Mouse (Mus musculus): ENCODE measurements at regions not wholly inside any gene's neighbourhood (a gene's known extent, or its start where the extent isn't known, plus 50 kb on each side); places are given as distances from the start of the nearest gene placed in this dataset.
"Not testable (repeated sequence)": the region's sequence is repeated elsewhere in the genome, so short reads cannot be mapped to it uniquely, and the experiment has no call there.

GRCm38 (mm10) chr13:44482661-44483060 lies 246.6 kb upstream of the Jarid2 start:
- peak; percentile 32 for DNase-seq

GRCm38 (mm10) chr13:44484582-44485329 lies 244.5 kb upstream of the Jarid2 start:
- DNase-seq, result no peak

- no peak for DNase-seq
Observed at GRCm38 (mm10) chr13:44490935-44491465, 238.3 kb upstream of the Jarid2 start.

GRCm38 (mm10) chr13:44493884-44494283 lies 235.4 kb upstream of the Jarid2 start:
- DNase-seq, result no peak

GRCm38 (mm10) chr13:44495450-44495849 lies 233.8 kb upstream of the Jarid2 start:
- DNase-seq, result no peak

GRCm38 (mm10) chr13:44496596-44496995 lies 232.7 kb upstream of the Jarid2 start:
- DNase-seq, result no peak

- not testable (repeated sequence) for DNase-seq
Observed at GRCm38 (mm10) chr13:44500896-44501295, 228.4 kb upstream of the Jarid2 start.

GRCm38 (mm10) chr13:44501777-44502321 lies 227.4 kb upstream of the Jarid2 start:
- DNase-seq, result no peak

GRCm38 (mm10) chr13:44502612-44503256 lies 226.5 kb upstream of the Jarid2 start:
- DNase-seq, result no peak

GRCm38 (mm10) chr13:44503257-44503950 lies 225.9 kb upstream of the Jarid2 start:
- DNase-seq, result no peak

GRCm38 (mm10) chr13:44504455-44504854 lies 224.8 kb upstream of the Jarid2 start:
- peak; percentile 5 for DNase-seq

- no peak for DNase-seq
Observed at GRCm38 (mm10) chr13:44506975-44507374, 222.3 kb upstream of the Jarid2 start.

- no peak for DNase-seq
Observed at GRCm38 (mm10) chr13:44509526-44510159, 219.6 kb upstream of the Jarid2 start.

- DNase-seq, result no peak
Observed at GRCm38 (mm10) chr13:44513378-44514285, 215.6 kb upstream of the Jarid2 start.

GRCm38 (mm10) chr13:44514636-44515158 lies 214.6 kb upstream of the Jarid2 start:
- DNase-seq, result no peak

- no peak for DNase-seq
Observed at GRCm38 (mm10) chr13:44516863-44517262, 212.4 kb upstream of the Jarid2 start.

- no peak for DNase-seq
Observed at GRCm38 (mm10) chr13:44517312-44517711, 212.0 kb upstream of the Jarid2 start.

GRCm38 (mm10) chr13:44518215-44518614 lies 211.1 kb upstream of the Jarid2 start:
- no peak for DNase-seq

GRCm38 (mm10) chr13:44523516-44523915 lies 205.8 kb upstream of the Jarid2 start:
- no peak for DNase-seq

- no peak for DNase-seq
Observed at GRCm38 (mm10) chr13:44530867-44531564, 198.3 kb upstream of the Jarid2 start.
